10 mouse cellular contexts compared by ENCODE assay signal in the genomic region with DNA sequence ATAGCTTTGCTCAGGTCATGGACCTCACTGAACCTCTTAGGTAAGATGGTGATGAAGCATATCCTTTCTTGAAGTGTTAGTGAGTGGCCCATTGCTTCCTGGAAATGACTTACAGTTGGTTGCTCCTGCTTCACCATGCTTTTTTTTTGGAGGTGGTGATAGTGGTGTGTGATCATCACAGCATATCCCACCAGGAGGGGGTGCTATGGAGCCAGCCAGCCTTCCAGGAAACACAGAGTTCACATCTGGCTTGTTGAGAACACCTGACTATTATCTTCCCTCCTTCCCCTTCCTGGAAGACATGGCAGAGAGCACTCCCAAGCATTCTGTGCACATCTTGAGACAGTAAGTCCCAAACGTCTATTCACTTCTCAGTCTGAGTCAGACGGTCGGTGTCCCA.
DNase-seq lines count a peak whose midpoint lies in the region; ATAC-seq and TF ChIP-seq lines count a peak whose summit lies in the region.
"Had no signal": no experiment of that assay in that cellular context is flagged by ENCODE, and none has a peak within 500 bp of the region (broad histone marks: within the 10 kb centered on the region; RNA-seq: fewer than 3 reads in every experiment).

No protein-coding gene starts in this region.

- TF ChIP-seq CTCF in left cerebral cortex, adult 2 months (IDR thresholded peaks at IDR 0.05): peak; percentile 15
- peak; percentile 44 for TF ChIP-seq CTCF in kidney, postnatal 0 days (IDR thresholded peaks at IDR 0.05; ENCODE audit: low read depth)

- H3K9ac ChIP-seq in kidney, postnatal 0 days (ENCODE audit: low read depth, low read length): no peak overlapping the region
- H3K9ac ChIP-seq: neural tube, embryonic 13.5 days had no signal

- peak; percentile 18 to 19 for DNase-seq in cerebellum, postnatal 10 days
- no peak for DNase-seq in cerebellum, adult 9-11 months
- DNase-seq in left cerebral cortex, adult 2 months (ENCODE audit: extremely low spot score in 1 of 2, low spot score in 2 of 2): no peak
- no peak for DNase-seq in left cerebral cortex, postnatal 36 days (ENCODE audit: low spot score in 2 of 2)
- no peak for DNase-seq in kidney, postnatal 0 days (ENCODE audit: low spot score)
- DNase-seq in natural killer cell, adult 2 months (ENCODE audit: low spot score in 2 of 2): peak; percentile 14 to 19
- no peak for DNase-seq in frontal cortex, adult 2 months (ENCODE audit: extremely low spot score in 1 of 2, low spot score in 1 of 2)
- no peak for DNase-seq in spleen, postnatal 4 days (ENCODE audit: low spot score in 2 of 2)
- DNase-seq: cerebellum, adult 18-20 months had no signal

- WGBS in kidney, postnatal 0 days: 83% methylated on average over 3 of the region's 3 CpGs

- ATAC-seq in kidney, postnatal 0 days (replicated peaks; ENCODE audit: low FRiP score, low read depth): no peak

- H3K4me3 ChIP-seq in left cerebral cortex, adult 2 months: no peak overlapping the region
- H3K4me3 ChIP-seq in kidney, postnatal 0 days (replicated peaks; ENCODE audit: low read depth, low read length): no peak overlapping the region
- H3K4me3 ChIP-seq: neural tube, embryonic 13.5 days had no signal

- no peaks in the 10 kb centered on the region for H3K36me3 ChIP-seq in kidney, postnatal 0 days (ENCODE audit: insufficient read depth, low read length)
- H3K36me3 ChIP-seq: neural tube, embryonic 13.5 days had no signal

- intact Hi-C loops in left cerebral cortex, adult 2 months (cut with DNase I): loop anchor here (5.0 kb wide), 1 partner anchor 157 kb away; no protein-coding TSS in a partner anchor
- intact Hi-C loops in left cerebral cortex, postnatal 36 days (cut with DNase I): no loop called here

- no peak overlapping the region for H3K4me2 ChIP-seq in kidney, postnatal 0 days (ENCODE audit: low read length)
- H3K4me2 ChIP-seq: neural tube, embryonic 13.5 days had no signal

- no peaks in the 10 kb centered on the region for H3K27me3 ChIP-seq in kidney, postnatal 0 days (ENCODE audit: insufficient read depth, low read length)

- no peaks in the 10 kb centered on the region for H3K9me3 ChIP-seq in kidney, postnatal 0 days (replicated peaks; ENCODE audit: low read length)
- H3K9me3 ChIP-seq: neural tube, embryonic 13.5 days had no signal

- H3K4me1 ChIP-seq in kidney, postnatal 0 days (replicated peaks; ENCODE audit: insufficient read depth, low read length): no peaks in the 10 kb centered on the region

- H3K27ac ChIP-seq in left cerebral cortex, adult 2 months: no peak overlapping the region
- no peak overlapping the region for H3K27ac ChIP-seq in kidney, postnatal 0 days
- H3K27ac ChIP-seq: neural tube, embryonic 13.5 days had no signal

Comparison
In these comparisons a context has a peak if more than half of its experiments do, and no peak if none do; other contexts are left out.
1. DNase-seq: peak in cerebellum, postnatal 10 days (2 of 2) and natural killer cell, adult 2 months (2 of 2); none in cerebellum, adult 9-11 months (single experiment), left cerebral cortex, adult 2 months (0 of 2), left cerebral cortex, postnatal 36 days (0 of 2), kidney, postnatal 0 days (single experiment), frontal cortex, adult 2 months (0 of 2) and spleen, postnatal 4 days (0 of 2).